Mouse (Mus musculus) embryonic facial prominence, embryonic 14.5 days (tissue): ENCODE results near the gene Cfap97. TPM values are rescaled to one million over a fixed set of nuclear protein-coding genes. Genes with fewer than 3 reads are reported as not detected.

Experiments
- microRNA-seq: library from miRNA; unstranded; fragments of <30 nt; microRNA quantifications from one replicate; pipeline ENCODE4, GENCODE M21; 2016; ENCODE audit warnings: borderline number of aligned reads
- polyA plus RNA-seq: library from polyadenylated mRNA; unstranded; fragments of >200 nt; fragmentation: Nextera tagmentation; extraction: Ambion mirVana; gene quantifications from 2 replicates; pipeline ENCODE4 v1.2.1, GENCODE M21; 2014

Gene Cfap97
- polyA plus RNA-seq, 1 experiment from 2014 or later = 22.9 TPM

Small RNAs within 50 kb of the gene (microRNA-seq; reads per million reads assigned to microRNA genes)
- not detected for gene Gm23812

Other genes starting within 250 kb of the Cfap97 start
- not detected in 2 replicates for gene Ccdc110, start 217.2 kb upstream of the Cfap97 start, polyA plus RNA-seq
- 4.6 and 4.8 TPM in 2 replicates for gene 1700029J07Rik, start 176.5 kb upstream of the Cfap97 start, polyA plus RNA-seq
- gene Ufsp2, start 176.2 kb upstream of the Cfap97 start, polyA plus RNA-seq = 80.6 and 84.1 TPM in 2 replicates
- gene Lrp2bp, start 152.5 kb upstream of the Cfap97 start, polyA plus RNA-seq = 0.35 and 1.1 TPM in 2 replicates
- gene Ankrd37, start 146.1 kb upstream of the Cfap97 start, polyA plus RNA-seq = 17.9 and 19.2 TPM in 2 replicates
- 9.6 and 9.8 TPM in 2 replicates for gene Snx25, start 388 bp downstream of the Cfap97 start, polyA plus RNA-seq
- gene Slc25a4, start 59.5 kb downstream of the Cfap97 start, polyA plus RNA-seq = 580 and 582 TPM in 2 replicates
- 0.39 and 0.72 TPM in 2 replicates for gene Helt, start 142.9 kb downstream of the Cfap97 start, polyA plus RNA-seq